Mouse (Mus musculus) G1E (cell line): ENCODE data around the gene Prkg2.

Source experiments
- CTCF ChIP-seq: IDR thresholded peaks from 2 replicates; pipeline ENCODE4 v1.5.1; 2012; ENCODE audit warnings: low read depth, low read length, inconsistent platforms, mixed read lengths
- GATA1 ChIP-seq: IDR thresholded peaks from 2 replicates; pipeline ENCODE4 v1.6.1; 2012; ENCODE audit warnings: borderline replicate concordance, low read length, inconsistent platforms, mixed read lengths
- GATA2 ChIP-seq: IDR thresholded peaks from 2 replicates; pipeline ENCODE4 v1.6.1; 2012; ENCODE audit warnings: low read depth, low read length, inconsistent platforms, borderline replicate concordance
- POLR2AphosphoS5 ChIP-seq: IDR thresholded peaks from 2 replicates; pipeline ENCODE4 v1.6.1; 2012; ENCODE audit warnings: low read depth, low read length, inconsistent platforms; ENCODE audit not compliant: insufficient replicate concordance
- TAL1 ChIP-seq: conservative IDR thresholded peaks from 2 replicates; pipeline ENCODE4 v1.6.1; 2012; ENCODE audit warnings: low read depth, low read length, inconsistent platforms, mixed read lengths

DNA sequence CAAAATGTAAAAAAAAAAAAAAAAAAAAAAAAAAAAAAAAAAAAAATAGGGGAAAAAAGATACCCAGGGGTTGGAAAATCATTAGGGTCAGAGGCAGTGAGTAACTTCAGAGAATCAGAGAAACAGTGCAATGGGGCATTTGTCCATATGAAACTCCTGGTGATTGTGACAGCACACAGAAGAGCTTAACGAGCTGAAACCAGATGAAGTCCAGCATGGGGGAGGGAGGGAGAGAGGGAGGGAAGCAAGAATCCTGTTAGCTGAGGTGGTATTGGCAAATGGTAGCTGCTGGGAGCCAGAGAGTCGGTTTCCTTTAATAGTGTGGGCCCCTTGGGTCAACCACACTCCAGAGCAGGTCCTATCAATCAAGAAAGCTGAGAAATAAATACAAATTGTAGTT, 100.5 kb downstream of the Prkg2 start:
- TF ChIP-seq CTCF (no peak), GATA1 (no peak), TAL1 (no peak), GATA2 (no peak), POLR2AphosphoS5 (no peak)
